Mouse (Mus musculus) limb, embryonic 11.5 days (tissue): ENCODE measurements at regions not wholly inside any gene's neighbourhood (a gene's known extent, or its start where the extent isn't known, plus 50 kb on each side); places are given as distances from the start of the nearest gene placed in this dataset.

Source experiments
- ATAC-seq: fragments of 200-750 bp; cut with Nextera tagmentation; 2 replicates; pipeline ENCODE4 v1.8.0; 2017; ENCODE audit warnings: low read depth; ENCODE audit not compliant: insufficient number of reproducible peaks, low FRiP score, low TSS enrichment
- DNase-seq: peaks from one replicate; pipeline ENCODE4 v3.0.0-alpha.2; 2015; ENCODE audit warnings: low spot score
- H3K27ac ChIP-seq: fragments of 300-500 bp; sonication (generic); replicated peaks from 2 replicates; pipeline ENCODE4 v1.5.1; 2014; ENCODE audit warnings: low read depth, mild to moderate bottlenecking, low read length
- H3K27me3 ChIP-seq: fragments of 300-500 bp; sonication (generic); 2 replicates; pipeline ENCODE4 v1.6.1; 2014; ENCODE audit warnings: mild to moderate bottlenecking, low read length, mixed read lengths; ENCODE audit not compliant: control insufficient read depth, insufficient read depth
- H3K36me3 ChIP-seq: fragments of 300-500 bp; sonication (generic); 2 replicates; pipeline ENCODE4 v1.6.1; 2014; ENCODE audit warnings: mild to moderate bottlenecking, low read length, moderate library complexity, mixed read lengths; ENCODE audit not compliant: control insufficient read depth, insufficient read depth
- H3K4me1 ChIP-seq: fragments of 300-500 bp; sonication (generic); 2 replicates; pipeline ENCODE4 v1.6.1; 2014; ENCODE audit warnings: low read length, mixed read lengths; ENCODE audit not compliant: control insufficient read depth, insufficient read depth
- H3K4me2 ChIP-seq: fragments of 300-500 bp; sonication (generic); 2 replicates; pipeline ENCODE4 v1.6.1; 2014; ENCODE audit warnings: low read depth, mild to moderate bottlenecking, moderate library complexity; ENCODE audit not compliant: severe bottlenecking
- H3K4me3 ChIP-seq: fragments of 300-500 bp; sonication (generic); 2 replicates; pipeline ENCODE4 v1.5.1; 2014; ENCODE audit warnings: low read depth, low read length
- H3K9ac ChIP-seq: fragments of 300-500 bp; sonication (generic); 2 replicates; pipeline ENCODE4 v1.6.1; 2014; ENCODE audit warnings: mild to moderate bottlenecking, low read length
- H3K9me3 ChIP-seq: fragments of 300-500 bp; sonication (generic); 2 replicates; pipeline ENCODE4 v1.6.1; 2016; ENCODE audit warnings: low read length; ENCODE audit not compliant: control insufficient read depth
- WGBS: fragments of 180-500 bp; shearing (Covaris S2); extraction: QIAGEN DNeasy Blood & Tissue Kit; methylation state at CpG from one replicate; pipeline ENCODE4 v1.1.7; 2014; 5-methylcytosine and 5-hydroxymethylcytosine counted together

DNA sequence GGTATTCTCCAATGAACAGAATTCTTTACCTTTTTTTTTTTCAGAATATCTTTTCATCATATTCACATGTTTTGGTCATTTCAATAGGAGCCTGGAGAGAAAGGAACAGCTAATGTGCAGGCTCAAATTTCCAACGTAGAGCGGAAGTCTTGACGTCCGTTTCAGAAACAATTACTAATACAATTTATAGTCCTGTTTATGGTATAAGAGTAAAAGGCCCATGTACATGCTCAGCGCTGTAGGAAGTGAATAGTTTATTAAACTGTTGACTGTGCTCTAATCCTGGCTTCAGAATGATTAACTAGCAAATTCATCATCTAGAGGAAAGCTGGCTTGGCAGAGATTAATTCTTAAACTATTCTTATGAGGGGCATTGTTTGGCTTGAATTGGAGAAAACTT, 142.1 kb downstream of the Pik3r1 start:
- H3K27me3 ChIP-seq: no peaks in the 10 kb centered on the region
- no peak overlapping the region for H3K4me2 ChIP-seq
- DNase-seq (no peak), ATAC-seq (no peak)
- no peak overlapping the region for H3K9ac ChIP-seq
- H3K27ac ChIP-seq: no peak overlapping the region
- H3K4me3 ChIP-seq: no peak overlapping the region
- peaks cover 3% of the 10 kb centered on the region for H3K4me1 ChIP-seq
- H3K36me3 ChIP-seq: no peaks in the 10 kb centered on the region
- 40% methylated on average over 5 of the region's 5 CpGs for WGBS
- H3K9me3 ChIP-seq: no peaks in the 10 kb centered on the region

GRCm38 (mm10) chr13:101624179-101624581, 143.8 kb downstream of the Pik3r1 start:
- no peak overlapping the region for H3K27ac ChIP-seq
- H3K4me2 ChIP-seq: no peak overlapping the region
- ATAC-seq (no peak), DNase-seq (no peak)
- H3K4me3 ChIP-seq: no peak overlapping the region
- H3K36me3 ChIP-seq: no peaks in the 10 kb centered on the region
- H3K9me3 ChIP-seq: no peaks in the 10 kb centered on the region
- peaks cover 3% of the 10 kb centered on the region for H3K4me1 ChIP-seq
- H3K27me3 ChIP-seq: no peaks in the 10 kb centered on the region
- no peak overlapping the region for H3K9ac ChIP-seq
- 20% methylated on average over 5 of the region's 5 CpGs for WGBS

- Histone ChIP-seq H3K27me3 (no peaks in the 10 kb centered on the region), H3K9me3 (no peaks in the 10 kb centered on the region), H3K4me3 (no peak overlapping the region), H3K9ac (no peak overlapping the region), H3K36me3 (no peaks in the 10 kb centered on the region), H3K4me2 (no peak overlapping the region), H3K27ac (no peak overlapping the region), H3K4me1 (peaks cover 3% of the 10 kb centered on the region)
- 97% methylated on average over 2 of the region's 2 CpGs for WGBS
- DNase-seq (no peak), ATAC-seq (no peak)
Measured at GRCm38 (mm10) chr13:101622649-101623048, 145.4 kb downstream of the Pik3r1 start.

GRCm38 (mm10) chr13:101620660-101621059, 147.4 kb downstream of the Pik3r1 start:
- ATAC-seq: no peak
- Histone ChIP-seq H3K27me3 (no peaks in the 10 kb centered on the region), H3K9ac (no peak overlapping the region), H3K36me3 (no peaks in the 10 kb centered on the region), H3K4me3 (no peak overlapping the region), H3K4me1 (peaks cover 3% of the 10 kb centered on the region), H3K27ac (no peak overlapping the region), H3K4me2 (no peak overlapping the region), H3K9me3 (no peaks in the 10 kb centered on the region)
- DNase-seq: no peak
- WGBS: 79% methylated on average over 3 of the region's 3 CpGs

GRCm38 (mm10) chr13:101619154-101619553, 148.9 kb downstream of the Pik3r1 start:
- ATAC-seq (no peak), DNase-seq (no peak)
- Histone ChIP-seq H3K27me3 (no peaks in the 10 kb centered on the region), H3K9me3 (no peaks in the 10 kb centered on the region), H3K36me3 (no peaks in the 10 kb centered on the region), H3K27ac (no peak overlapping the region), H3K4me3 (no peak overlapping the region), H3K9ac (no peak overlapping the region), H3K4me1 (no peaks in the 10 kb centered on the region; the same call in 1 of the 2 replicates), H3K4me2 (no peak overlapping the region)
- 84% methylated on average over 1 of the region's 1 CpGs for WGBS

DNA sequence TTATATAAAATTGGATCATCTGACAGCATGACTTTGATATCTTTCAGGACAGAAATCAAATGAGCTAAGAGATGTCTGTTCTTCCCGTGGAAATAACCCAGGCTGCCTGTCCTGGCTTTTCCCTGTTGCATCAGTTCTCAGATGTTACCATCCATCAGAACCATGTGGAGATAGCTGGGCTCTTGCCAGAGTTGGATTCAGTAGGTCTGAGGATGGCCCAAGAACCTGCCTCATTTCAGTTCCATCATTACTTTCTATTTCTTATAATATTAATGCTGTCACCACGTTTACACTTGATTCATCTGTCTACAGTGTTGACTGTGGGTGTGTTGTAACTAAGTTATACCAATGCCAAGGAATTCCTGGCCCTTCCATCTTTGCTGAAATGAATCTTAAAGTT, 155.2 kb downstream of the Pik3r1 start:
- Histone ChIP-seq H3K9ac (no peak overlapping the region), H3K27me3 (no peaks in the 10 kb centered on the region), H3K4me1 (no peaks in the 10 kb centered on the region), H3K4me2 (no peak overlapping the region), H3K4me3 (no peak overlapping the region), H3K27ac (no peak overlapping the region), H3K9me3 (no peaks in the 10 kb centered on the region), H3K36me3 (no peaks in the 10 kb centered on the region)
- 76% methylated on average over 2 of the region's 2 CpGs for WGBS
- DNase-seq: no peak
- no peak for ATAC-seq

GRCm38 (mm10) chr13:101611725-101612124, 156.3 kb downstream of the Pik3r1 start:
- H3K27ac ChIP-seq: no peak overlapping the region
- H3K4me1 ChIP-seq: no peaks in the 10 kb centered on the region
- no peak for ATAC-seq
- no peak overlapping the region for H3K9ac ChIP-seq
- WGBS: 91% methylated on average over 6 of the region's 6 CpGs
- no peaks in the 10 kb centered on the region for H3K9me3 ChIP-seq
- H3K4me3 ChIP-seq: no peak overlapping the region
- H3K4me2 ChIP-seq: no peak overlapping the region
- DNase-seq: no peak
- H3K36me3 ChIP-seq: no peaks in the 10 kb centered on the region
- H3K27me3 ChIP-seq: no peaks in the 10 kb centered on the region

DNA sequence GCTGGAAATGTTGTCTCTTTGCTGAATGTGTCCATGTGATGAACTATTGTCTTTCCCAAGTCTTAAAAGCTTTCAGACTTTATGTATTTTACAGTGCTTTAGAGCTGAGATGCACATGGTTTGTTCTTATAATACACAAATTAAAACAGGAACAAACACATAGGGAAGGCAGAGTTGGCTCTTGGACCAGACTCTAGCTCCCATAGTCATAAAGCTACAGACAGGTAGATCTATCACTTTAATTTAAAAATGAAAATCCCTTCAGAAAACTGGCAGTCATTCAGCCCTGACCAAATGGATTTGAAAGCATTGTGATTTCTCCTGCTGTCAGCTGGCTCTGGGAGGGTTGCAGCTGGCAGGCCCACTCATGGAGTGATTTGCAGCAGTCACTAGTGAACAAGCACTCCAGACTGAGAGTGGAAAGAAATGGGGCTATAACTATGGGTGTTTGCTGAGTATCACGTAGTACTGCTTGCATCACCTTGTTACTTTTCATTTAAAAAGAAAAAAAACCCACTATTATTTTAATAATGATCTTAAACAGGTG, 161.8 kb downstream of the Pik3r1 start:
- H3K4me1 ChIP-seq: no peaks in the 10 kb centered on the region
- no peaks in the 10 kb centered on the region for H3K27me3 ChIP-seq
- no peak overlapping the region for H3K27ac ChIP-seq
- no peak overlapping the region for H3K4me3 ChIP-seq
- 71% methylated on average over 1 of the region's 1 CpGs for WGBS
- no peaks in the 10 kb centered on the region for H3K36me3 ChIP-seq
- no peak overlapping the region for H3K4me2 ChIP-seq
- H3K9ac ChIP-seq: no peak overlapping the region
- H3K9me3 ChIP-seq: no peaks in the 10 kb centered on the region
- DNase-seq (no peak), ATAC-seq (no peak)

- DNase-seq (no peak), ATAC-seq (no peak)
- Histone ChIP-seq H3K4me1 (no peaks in the 10 kb centered on the region), H3K4me2 (no peak overlapping the region), H3K27me3 (no peaks in the 10 kb centered on the region), H3K9me3 (no peaks in the 10 kb centered on the region), H3K9ac (no peak overlapping the region), H3K4me3 (no peak overlapping the region), H3K36me3 (no peaks in the 10 kb centered on the region), H3K27ac (no peak overlapping the region)
- 85% methylated on average over 4 of the region's 4 CpGs for WGBS
Measured at GRCm38 (mm10) chr13:101605685-101606084, 162.3 kb downstream of the Pik3r1 start.
